Mouse (Mus musculus): ENCODE results near the gene Ddx19a. TPM values are rescaled to one million over a fixed set of nuclear protein-coding genes. Genes with fewer than 3 reads are reported as not detected.
"Not testable (repeated sequence)": the region's sequence is repeated elsewhere in the genome, so short reads cannot be mapped to it uniquely, and the experiment has no call there.

The Ddx19a gene
- total RNA-seq, 2 experiments from 2014 or later, result 29.8 to 32.8 TPM

- 0 out of 2 replicates have a peak, but pooled peaks have one; percentile 6 for TF ChIP-seq CTCF (conservative IDR thresholded peaks at IDR 0.05)
- H3K27ac ChIP-seq, result peak overlapping the region; percentile 78
- no peak overlapping the region for H3K4me3 ChIP-seq
- peak; percentile 52 to 81 for DNase-seq (ENCODE audit: low spot score in 2 of 2)
Observed at GRCm38 (mm10) chr8:110938882-110939589, 58.6 kb downstream of the Ddx19a start.

- peak overlapping the region; percentile 64 for H3K27ac ChIP-seq
- H3K4me3 ChIP-seq, result no peak overlapping the region
- DNase-seq (ENCODE audit: low spot score in 2 of 2), result peak; percentile 44 to 47
- TF ChIP-seq CTCF (conservative IDR thresholded peaks at IDR 0.05), result no peak
Observed at GRCm38 (mm10) chr8:110936217-110936616, 61.4 kb downstream of the Ddx19a start.

GRCm38 (mm10) chr8:110933272-110933671 is 64.3 kb downstream of the Ddx19a start:
- Histone ChIP-seq H3K27ac (no peak overlapping the region), H3K4me3 (no peak overlapping the region)
- TF ChIP-seq CTCF (conservative IDR thresholded peaks at IDR 0.05), result no peak
- DNase-seq (ENCODE audit: low spot score in 2 of 2), result no peak

- TF ChIP-seq CTCF (conservative IDR thresholded peaks at IDR 0.05), result no peak
Observed at GRCm38 (mm10) chr8:110932444-110932843, 65.2 kb downstream of the Ddx19a start.

GRCm38 (mm10) chr8:110931176-110931939 is 66.2 kb downstream of the Ddx19a start:
- DNase-seq (ENCODE audit: low spot score in 2 of 2), result no peak
- TF ChIP-seq CTCF (conservative IDR thresholded peaks at IDR 0.05), result no peak
- Histone ChIP-seq H3K4me3 (no peak overlapping the region), H3K27ac (peak overlapping the region; percentile 28; the same call in 1 of the 2 replicates)

More at GRCm38 (mm10) chr8:110932444-110932843, 65.2 kb downstream of the Ddx19a start:
- DNase-seq (ENCODE audit: low spot score in 2 of 2), result no peak
- H3K4me3 ChIP-seq, result no peak overlapping the region
- no peak overlapping the region for H3K27ac ChIP-seq

- not testable (repeated sequence) for DNase-seq (ENCODE audit: low spot score in 2 of 2); H3K27ac ChIP-seq; H3K4me3 ChIP-seq
Observed at GRCm38 (mm10) chr8:110929672-110930071, 67.9 kb downstream of the Ddx19a start.

- no peak for DNase-seq (ENCODE audit: low spot score in 2 of 2)
- Histone ChIP-seq H3K4me3 (no peak overlapping the region), H3K27ac (no peak overlapping the region)
- TF ChIP-seq CTCF (conservative IDR thresholded peaks at IDR 0.05), result no peak
Observed at GRCm38 (mm10) chr8:110929066-110929465, 68.5 kb downstream of the Ddx19a start.

- no peak overlapping the region for H3K27ac ChIP-seq
Observed at GRCm38 (mm10) chr8:110928435-110928834, 69.2 kb downstream of the Ddx19a start.

GRCm38 (mm10) chr8:110926690-110927089 is 70.9 kb downstream of the Ddx19a start:
- no peak for DNase-seq (ENCODE audit: low spot score in 2 of 2)
- Histone ChIP-seq H3K27ac (0 out of 2 replicates have a peak overlapping the region, but pooled peaks have one; percentile 54), H3K4me3 (no peak overlapping the region)
- no peak for TF ChIP-seq CTCF (conservative IDR thresholded peaks at IDR 0.05)

More at GRCm38 (mm10) chr8:110928435-110928834, 69.2 kb downstream of the Ddx19a start:
- no peak for DNase-seq (ENCODE audit: low spot score in 2 of 2)
- no peak for TF ChIP-seq CTCF (conservative IDR thresholded peaks at IDR 0.05)
- no peak overlapping the region for H3K4me3 ChIP-seq

GRCm38 (mm10) chr8:110925691-110926140 is 71.9 kb downstream of the Ddx19a start:
- H3K27ac ChIP-seq, result no peak overlapping the region
- no peak for TF ChIP-seq CTCF (conservative IDR thresholded peaks at IDR 0.05)
- H3K4me3 ChIP-seq, result no peak overlapping the region
- DNase-seq (ENCODE audit: low spot score in 2 of 2), result no peak

Small RNAs within 50 kb of the gene (microRNA-seq; reads per million reads assigned to microRNA genes)
- gene Gm24103 (0 reads per million in 2 experiments), gene Mir3473d (0 reads per million in 2 experiments)

Other genes starting within 250 kb of the Ddx19a start
- 10 to 100 TPM; 64.7 to 71.5 TPM for gene Il34, start 191.9 kb downstream of the Ddx19a start, total RNA-seq (2021)
- gene Cog4, start 151.2 kb downstream of the Ddx19a start, total RNA-seq (2021), result 10 to 100 TPM; 61.4 to 64.0 TPM
- 10 to 100 TPM; 71.1 to 74.7 TPM for gene Sf3b3, start 151.0 kb downstream of the Ddx19a start, total RNA-seq (2021)
- gene Fuk, start 95.3 kb downstream of the Ddx19a start, total RNA-seq (2021), result 10 to 100 TPM; 23.5 to 29.0 TPM
- 100 to 1,000 TPM in 1 of 2 experiments, 10 to 100 TPM in 1; 95.1 to 104 TPM for gene St3gal2, start 77.9 kb downstream of the Ddx19a start, total RNA-seq (2021)
- gene Ddx19b, start 34.0 kb upstream of the Ddx19a start, total RNA-seq (2021), result 10 to 100 TPM; 17.1 to 17.3 TPM
- gene Aars, start 35.3 kb upstream of the Ddx19a start, total RNA-seq (2021), result 10 to 100 TPM; 79.5 to 86.3 TPM
- not detected for gene Exosc6, start 58.5 kb upstream of the Ddx19a start, total RNA-seq (2021)
- 1 to 10 TPM; 1.3 to 1.5 TPM for gene Clec18a, start 94.6 kb upstream of the Ddx19a start, total RNA-seq (2021)
- 10 to 100 TPM; 25.8 to 29.9 TPM for gene Pdpr, start 96.8 kb upstream of the Ddx19a start, total RNA-seq (2021)

All from layer of hippocampus, adult 2 months (tissue).